Mouse (Mus musculus): ENCODE measurements around the gene 1700001O22Rik. TPM values are rescaled to one million over a fixed set of nuclear protein-coding genes. Genes with fewer than 3 reads are reported as not detected.

The 1700001O22Rik gene
- polyA plus RNA-seq, 1 experiment from 2014 or later: 1.3 TPM

DNA sequence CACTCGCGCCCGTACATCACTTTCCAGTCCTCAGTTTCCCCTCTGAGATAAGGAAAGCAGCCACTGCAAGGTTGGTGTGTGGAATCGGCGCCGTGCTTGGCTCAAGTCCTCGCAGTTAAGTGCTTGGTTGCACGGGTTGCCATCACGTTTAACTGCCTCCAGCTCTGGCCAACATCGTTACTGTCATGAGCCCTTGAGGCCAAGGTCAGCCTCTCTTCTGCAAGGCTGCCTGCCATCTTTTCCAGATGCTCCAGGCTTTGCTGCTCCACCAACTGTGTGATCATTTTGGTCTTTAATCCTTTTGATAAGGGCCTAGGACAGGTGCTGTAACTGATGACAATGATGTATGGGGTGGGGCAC lies 4.8 kb upstream of the 1700001O22Rik start:
- H3K36me3 ChIP-seq: peaks cover 16% of the 10 kb centered on the region
- peak overlapping the region; percentile 96 for H3K9ac ChIP-seq (replicated peaks)
- peak overlapping the region; percentile 82 for H3K27ac ChIP-seq
- no peaks in the 10 kb centered on the region for H3K9me3 ChIP-seq
- H3K4me3 ChIP-seq (replicated peaks): peak overlapping the region; percentile 85
- H3K4me2 ChIP-seq (replicated peaks): peak overlapping the region; percentile 92
- 0 out of 2 replicates have a peak, but pooled peaks have one; percentile 7 for ATAC-seq
- 6% methylated on average over 10 of the region's 10 CpGs for WGBS
- peaks cover 5% of the 10 kb centered on the region for H3K27me3 ChIP-seq
- peaks cover 31% of the 10 kb centered on the region for H3K4me1 ChIP-seq (replicated peaks)

GRCm38 (mm10) chr2:30807648-30808295 lies 4.3 kb upstream of the 1700001O22Rik start, which contains the start of gene Ntmt1:
Ntmt1 (plus strand) TSS chr2:30807826.
- peak within 1 kb of the TSS; percentile 92 for H3K4me2 ChIP-seq (replicated peaks)
- H3K9ac ChIP-seq (replicated peaks): peak within 1 kb of the TSS; percentile 96
- H3K9me3 ChIP-seq: no peaks in the 10 kb centered on the region
- H3K27me3 ChIP-seq: peaks cover 8% of the 10 kb centered on the region
- ATAC-seq: peak; percentile 97
- peak within 1 kb of the TSS; percentile 85 for H3K4me3 ChIP-seq (replicated peaks)
- peaks cover 11% of the 10 kb centered on the region for H3K36me3 ChIP-seq
- peak within 1 kb of the TSS; percentile 82 for H3K27ac ChIP-seq
- H3K4me1 ChIP-seq (replicated peaks): peaks cover 31% of the 10 kb centered on the region
- under 1% methylated on average over 41 of the region's 44 CpGs for WGBS

DNA sequence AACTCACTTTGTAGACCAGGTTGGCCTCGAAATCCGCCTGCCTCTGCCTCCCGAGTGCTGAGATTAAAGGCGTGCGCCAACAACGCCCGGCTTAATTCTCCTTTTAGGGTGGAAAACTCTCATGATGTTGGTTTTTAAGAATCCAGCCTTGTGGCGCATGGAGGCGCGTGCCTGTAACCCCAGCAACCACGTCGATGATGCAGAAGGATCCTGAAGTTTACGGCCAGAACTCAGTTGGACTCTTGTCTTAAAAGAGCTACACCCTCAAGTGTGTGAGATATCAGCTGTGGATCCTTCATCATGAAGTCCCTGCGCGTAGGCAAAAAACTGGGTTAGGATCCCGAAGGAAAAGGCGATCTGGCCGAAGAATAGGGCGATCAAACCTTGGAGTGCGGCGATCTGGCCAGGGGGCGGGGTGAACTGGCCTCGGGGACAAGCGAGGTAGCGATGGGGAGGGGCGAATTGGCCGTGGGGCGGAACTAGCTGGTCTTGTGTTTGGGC lies 3.7 kb upstream of the 1700001O22Rik start:
- H3K4me3 ChIP-seq (replicated peaks): peak overlapping the region; percentile 85
- WGBS: 4% methylated on average over 28 of the region's 28 CpGs
- H3K4me1 ChIP-seq (replicated peaks): peaks cover 31% of the 10 kb centered on the region
- H3K4me2 ChIP-seq (replicated peaks): peak overlapping the region; percentile 92
- H3K9me3 ChIP-seq: no peaks in the 10 kb centered on the region
- H3K27ac ChIP-seq: peak overlapping the region; percentile 82
- peak overlapping the region; percentile 96 for H3K9ac ChIP-seq (replicated peaks)
- H3K27me3 ChIP-seq: peaks cover 14% of the 10 kb centered on the region
- ATAC-seq: no peak
- peaks cover 5% of the 10 kb centered on the region for H3K36me3 ChIP-seq

- Histone ChIP-seq H3K4me2 (replicated peaks) (no peak overlapping the region), H3K4me1 (replicated peaks) (peaks cover 38% of the 10 kb centered on the region), H3K27me3 (peaks cover 26% of the 10 kb centered on the region), H3K9me3 (no peaks in the 10 kb centered on the region), H3K27ac (no peak overlapping the region), H3K4me3 (replicated peaks) (no peak overlapping the region), H3K36me3 (0 out of 2 replicates have a peak, but pooled peaks cover 2% of the 10 kb centered on the region), H3K9ac (replicated peaks) (no peak overlapping the region)
- WGBS: 99% methylated on average over 2 of the region's 2 CpGs
- ATAC-seq: no peak
These were observed 2.5 kb upstream of the 1700001O22Rik start for GRCm38 (mm10) chr2:30805983-30806382.

DNA sequence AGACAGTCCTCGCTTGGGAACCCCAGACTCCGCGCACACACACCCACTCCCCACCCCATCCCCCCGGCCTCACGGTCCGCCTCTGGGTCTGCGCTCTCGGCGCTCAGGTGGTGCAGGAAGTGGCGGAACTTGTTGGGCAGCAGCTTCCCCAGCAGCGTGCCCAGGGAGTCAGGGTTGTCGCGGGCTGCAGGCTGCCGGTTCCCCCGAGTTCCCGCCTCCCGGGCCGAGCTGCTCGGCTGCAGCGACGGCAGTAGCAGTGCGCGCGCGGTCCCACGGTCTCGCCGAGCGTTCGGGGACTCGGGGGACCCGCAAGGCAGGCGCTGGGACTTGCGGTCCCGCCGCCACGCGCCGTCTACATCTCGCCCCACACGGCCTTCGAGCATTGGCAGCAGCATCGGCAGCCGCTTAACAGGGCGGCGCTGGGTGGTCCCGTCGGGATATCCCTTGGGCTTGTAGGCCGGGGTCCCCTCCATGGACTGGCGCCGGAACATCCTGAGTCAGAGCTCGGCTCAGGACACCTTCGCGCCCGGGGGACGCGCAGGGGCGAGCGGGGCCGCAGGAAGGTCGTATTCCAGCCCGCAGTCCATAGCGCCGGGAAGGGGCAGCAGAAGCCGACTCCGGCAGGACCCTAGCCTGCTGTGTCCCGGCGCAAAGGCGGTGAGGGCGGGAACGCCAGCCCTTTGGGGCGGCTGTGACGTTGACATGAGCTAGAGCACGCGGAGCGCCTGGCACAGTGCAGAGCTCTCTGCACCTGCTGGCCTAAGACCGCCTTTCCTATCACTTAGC lies 2.2 kb downstream of the 1700001O22Rik start:
- peak; percentile 55; the same call in 1 of the 2 replicates for ATAC-seq
- WGBS: under 1% methylated on average over 77 of the region's 77 CpGs
- Histone ChIP-seq H3K27ac (no peak overlapping the region), H3K9ac (replicated peaks) (peak overlapping the region; percentile 67), H3K9me3 (no peaks in the 10 kb centered on the region), H3K27me3 (peaks cover 48% of the 10 kb centered on the region), H3K4me2 (replicated peaks) (peak overlapping the region; percentile 84), H3K4me3 (replicated peaks) (peak overlapping the region; percentile 47), H3K36me3 (no peaks in the 10 kb centered on the region), H3K4me1 (replicated peaks) (peaks cover 33% of the 10 kb centered on the region)

GRCm38 (mm10) chr2:30800671-30801066 lies 2.8 kb downstream of the 1700001O22Rik start:
- peaks cover 48% of the 10 kb centered on the region for H3K27me3 ChIP-seq
- no peaks in the 10 kb centered on the region for H3K36me3 ChIP-seq
- no peaks in the 10 kb centered on the region for H3K9me3 ChIP-seq
- WGBS: 40% methylated on average over 7 of the region's 7 CpGs
- peaks cover 39% of the 10 kb centered on the region for H3K4me1 ChIP-seq (replicated peaks)
- peak overlapping the region; percentile 84 for H3K4me2 ChIP-seq (replicated peaks)
- peak overlapping the region; percentile 67 for H3K9ac ChIP-seq (replicated peaks)
- ATAC-seq: no peak
- no peak overlapping the region for H3K27ac ChIP-seq
- H3K4me3 ChIP-seq (replicated peaks): peak overlapping the region; percentile 47

DNA sequence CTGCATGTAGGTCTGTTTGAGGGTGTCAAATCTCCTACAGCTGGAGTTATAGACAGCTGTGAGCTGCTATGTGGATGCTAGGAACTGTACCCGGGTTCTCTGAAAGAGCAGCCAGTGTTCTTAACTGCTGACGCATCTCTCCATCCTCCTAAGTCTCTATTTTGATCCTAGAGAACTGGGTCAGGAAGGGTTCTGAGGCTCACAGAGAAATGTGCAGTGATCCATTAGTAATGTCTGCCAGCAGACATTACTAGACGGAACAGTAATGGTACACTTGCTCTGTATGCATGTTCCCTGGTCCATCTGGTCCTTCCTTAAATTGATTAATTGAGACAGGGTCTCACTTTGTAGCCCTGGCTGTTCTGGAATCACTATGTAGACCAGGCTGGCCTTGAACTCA lies 4.0 kb downstream of the 1700001O22Rik start:
- 88% methylated on average over 3 of the region's 3 CpGs for WGBS
- Histone ChIP-seq H3K27me3 (peaks cover 48% of the 10 kb centered on the region), H3K9ac (replicated peaks) (no peak overlapping the region), H3K4me2 (replicated peaks) (no peak overlapping the region), H3K4me1 (replicated peaks) (peaks cover 47% of the 10 kb centered on the region), H3K27ac (no peak overlapping the region), H3K36me3 (no peaks in the 10 kb centered on the region), H3K4me3 (replicated peaks) (no peak overlapping the region), H3K9me3 (no peaks in the 10 kb centered on the region)
- no peak for ATAC-seq

GRCm38 (mm10) chr2:30796382-30796781 lies 7.1 kb downstream of the 1700001O22Rik start:
- ATAC-seq: peak; percentile 74
- H3K27ac ChIP-seq: peak overlapping the region; percentile 77
- no peaks in the 10 kb centered on the region for H3K9me3 ChIP-seq
- 4% methylated on average over 11 of the region's 11 CpGs for WGBS
- no peaks in the 10 kb centered on the region for H3K36me3 ChIP-seq
- peak overlapping the region; percentile 13 for H3K4me3 ChIP-seq (replicated peaks)
- H3K4me1 ChIP-seq (replicated peaks): peaks cover 50% of the 10 kb centered on the region
- H3K9ac ChIP-seq (replicated peaks): peak overlapping the region; percentile 28
- H3K27me3 ChIP-seq: peaks cover 25% of the 10 kb centered on the region
- H3K4me2 ChIP-seq (replicated peaks): peak overlapping the region; percentile 44

DNA sequence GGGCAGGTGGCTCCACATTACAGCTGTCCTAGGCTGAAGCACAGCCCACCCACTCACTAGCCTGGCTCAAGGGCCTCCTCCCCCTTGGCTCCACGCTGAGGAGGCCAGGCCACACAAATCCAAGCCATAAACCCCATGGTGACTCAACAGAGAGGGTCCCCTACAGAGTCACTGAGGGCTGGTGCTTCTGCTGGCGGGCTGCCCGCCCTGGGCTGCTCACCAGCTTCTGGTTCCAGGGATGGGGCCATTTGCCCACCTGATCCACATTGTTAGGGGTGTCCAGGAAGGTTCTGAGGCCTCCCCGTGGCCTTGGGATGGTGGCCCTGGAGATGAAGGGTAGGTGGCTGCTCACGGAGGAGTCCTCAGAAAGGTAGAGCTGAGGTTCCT lies 7.6 kb downstream of the 1700001O22Rik start:
- H3K36me3 ChIP-seq: no peaks in the 10 kb centered on the region
- peaks cover 20% of the 10 kb centered on the region for H3K27me3 ChIP-seq
- H3K9ac ChIP-seq (replicated peaks): peak overlapping the region; percentile 28
- no peak overlapping the region for H3K4me3 ChIP-seq (replicated peaks)
- H3K27ac ChIP-seq: peak overlapping the region; percentile 77
- 46% methylated on average over 5 of the region's 5 CpGs for WGBS
- H3K4me1 ChIP-seq (replicated peaks): peaks cover 45% of the 10 kb centered on the region
- no peaks in the 10 kb centered on the region for H3K9me3 ChIP-seq
- peak; percentile 7 for ATAC-seq
- H3K4me2 ChIP-seq (replicated peaks): peak overlapping the region; percentile 44

- no peak; the same call in 1 of the 2 replicates for ATAC-seq
- H3K4me1 ChIP-seq (replicated peaks): peaks cover 41% of the 10 kb centered on the region
- WGBS: 56% methylated on average over 7 of the region's 7 CpGs
- no peaks in the 10 kb centered on the region; the same call in 1 of the 2 replicates for H3K9me3 ChIP-seq
- no peaks in the 10 kb centered on the region for H3K36me3 ChIP-seq
- H3K9ac ChIP-seq (replicated peaks): peak overlapping the region; percentile 28; the same call in 1 of the 2 replicates
- H3K27ac ChIP-seq: peak overlapping the region; percentile 77
- peak overlapping the region; percentile 57; the same call in 1 of the 2 replicates for H3K4me2 ChIP-seq (replicated peaks)
- peaks cover 15% of the 10 kb centered on the region for H3K27me3 ChIP-seq
- no peak overlapping the region for H3K4me3 ChIP-seq (replicated peaks)
These were observed 8.1 kb downstream of the 1700001O22Rik start for GRCm38 (mm10) chr2:30795271-30795888.

GRCm38 (mm10) chr2:30794179-30795108 lies 9.0 kb downstream of the 1700001O22Rik start:
- 6% methylated on average over 48 of the region's 48 CpGs for WGBS
- Histone ChIP-seq H3K4me1 (replicated peaks) (peaks cover 34% of the 10 kb centered on the region), H3K36me3 (no peaks in the 10 kb centered on the region), H3K9me3 (no peaks in the 10 kb centered on the region; the same call in 1 of the 2 replicates), H3K27ac (peak overlapping the region; percentile 77), H3K9ac (replicated peaks) (0 out of 2 replicates have a peak overlapping the region, but pooled peaks have one; percentile 34), H3K4me3 (replicated peaks) (peak overlapping the region; percentile 34), H3K4me2 (replicated peaks) (peak overlapping the region; percentile 57), H3K27me3 (peaks cover 6% of the 10 kb centered on the region; the same call in 1 of the 2 replicates)
- ATAC-seq: peak; percentile 73
